Mouse (Mus musculus) embryo, embryonic 11 days (tissue): Measurements from ENCODE around the gene Tfip11.
A peak's percentile ranks its signal among the peaks of the same experiment; 100 is the strongest.

Source experiments
- DNase-seq: peaks from one replicate; pipeline ENCODE4 v3.0.0-alpha.2; 2015

The Tfip11 gene

DNA sequence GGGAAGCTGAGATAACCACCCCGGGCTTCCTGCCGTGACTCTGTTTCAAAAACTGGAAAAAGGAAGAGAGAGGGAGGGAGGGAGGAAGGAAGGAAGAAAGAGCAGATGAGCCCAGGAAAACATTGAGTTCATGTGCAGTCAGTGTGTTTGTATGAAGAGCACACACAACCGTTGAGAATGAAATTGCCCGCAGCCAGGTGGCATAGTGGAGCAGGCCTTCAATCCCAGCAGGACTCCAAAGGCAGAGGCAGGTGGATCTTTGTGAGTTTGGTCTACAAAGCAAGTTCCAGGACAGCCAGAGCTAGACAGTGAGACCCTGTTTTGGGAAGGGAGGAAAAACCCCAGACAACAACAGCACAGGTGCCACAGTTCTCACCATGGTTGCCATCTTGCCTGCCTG lies 41.2 kb downstream of the Tfip11 start:
- no peak for DNase-seq

DNA sequence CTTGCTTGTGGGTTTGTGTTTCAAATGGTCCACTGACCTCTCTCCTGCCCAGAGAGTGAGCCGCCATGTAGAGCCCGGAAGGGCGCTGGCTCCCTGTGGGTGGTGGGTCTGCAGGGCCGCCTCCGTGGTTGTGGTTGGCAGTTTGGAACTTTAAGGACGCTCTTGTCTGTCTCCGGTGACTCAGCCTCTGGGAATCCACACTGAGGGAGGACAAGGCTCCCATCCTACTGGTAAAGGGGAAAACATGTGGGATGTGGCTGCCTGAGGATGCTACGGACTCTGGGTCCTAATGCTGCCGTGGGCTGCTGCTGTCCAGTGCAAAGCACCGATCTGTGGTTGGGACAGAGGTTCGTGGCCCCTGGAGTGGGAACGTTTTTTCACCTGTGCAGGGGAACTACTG lies 41.8 kb downstream of the Tfip11 start:
- no peak for DNase-seq

DNA sequence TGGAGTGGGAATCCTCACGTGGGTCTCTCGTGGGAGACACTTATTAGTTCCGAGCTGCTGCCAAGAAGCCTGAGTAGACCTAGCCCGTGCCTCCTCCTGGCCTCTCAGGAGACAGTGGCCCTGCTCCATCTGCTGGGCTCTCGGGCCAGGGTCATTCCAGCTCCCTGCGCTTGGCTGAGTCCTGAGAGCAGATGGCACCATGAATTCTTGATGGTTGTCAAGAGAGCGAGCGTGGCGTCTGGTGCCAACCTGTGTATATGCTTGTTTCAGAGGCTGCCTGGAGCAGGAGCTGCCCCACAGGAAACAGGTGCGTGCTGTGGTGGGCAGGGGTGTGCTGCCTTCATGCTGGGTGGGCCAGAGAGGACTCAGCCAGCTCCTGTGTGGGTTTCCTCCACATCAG lies 42.5 kb downstream of the Tfip11 start:
- no peak for DNase-seq

DNA sequence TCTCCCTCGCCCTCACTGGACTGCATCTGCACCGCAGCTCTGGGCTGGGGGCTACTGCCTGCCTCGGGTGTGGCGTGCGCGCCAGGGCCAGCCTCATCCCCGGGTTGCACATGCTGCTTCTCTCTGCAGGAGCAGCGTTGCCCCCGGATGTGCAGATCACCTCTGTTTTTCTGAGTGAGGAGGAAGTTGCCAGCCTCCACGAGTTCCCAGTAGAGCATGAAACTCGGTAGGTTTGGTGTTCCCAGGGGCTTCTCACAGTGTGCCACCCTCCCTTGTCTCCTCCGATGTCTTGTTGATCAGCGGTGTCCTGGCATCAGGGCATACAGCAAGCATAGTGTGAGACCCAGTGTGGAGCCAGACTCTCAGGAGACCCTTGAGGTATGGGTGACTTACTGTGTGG lies 43.2 kb downstream of the Tfip11 start:
- no peak for DNase-seq

DNA sequence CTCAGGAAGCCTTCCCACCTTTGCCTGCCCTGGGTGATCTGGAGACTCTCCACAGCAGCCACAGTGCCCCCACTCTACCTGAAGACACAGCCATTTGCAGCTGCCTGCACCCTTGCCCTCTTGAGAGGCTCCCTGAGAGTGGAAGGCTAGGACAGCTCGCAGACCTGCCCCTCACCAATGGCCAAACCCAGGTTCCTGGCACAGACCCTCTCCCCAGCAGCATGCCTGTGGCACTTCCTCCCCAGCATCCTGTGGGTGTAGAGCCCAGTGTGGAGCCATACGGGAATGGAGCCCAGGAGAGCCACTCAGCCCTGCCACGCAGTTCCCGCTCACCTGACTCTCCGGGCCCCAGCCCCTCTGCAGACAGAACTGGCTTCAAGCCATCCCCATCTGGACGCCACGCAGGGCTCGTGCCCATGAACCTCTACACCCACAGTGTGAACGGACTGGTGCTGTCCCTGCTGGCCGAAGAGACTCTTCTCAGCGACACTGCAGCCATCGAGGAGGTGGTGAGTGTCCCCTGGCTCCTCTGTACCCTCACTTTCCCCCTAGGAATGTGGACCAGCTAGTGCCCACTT lies 44.2 kb downstream of the Tfip11 start:
- DNase-seq = no peak

DNA sequence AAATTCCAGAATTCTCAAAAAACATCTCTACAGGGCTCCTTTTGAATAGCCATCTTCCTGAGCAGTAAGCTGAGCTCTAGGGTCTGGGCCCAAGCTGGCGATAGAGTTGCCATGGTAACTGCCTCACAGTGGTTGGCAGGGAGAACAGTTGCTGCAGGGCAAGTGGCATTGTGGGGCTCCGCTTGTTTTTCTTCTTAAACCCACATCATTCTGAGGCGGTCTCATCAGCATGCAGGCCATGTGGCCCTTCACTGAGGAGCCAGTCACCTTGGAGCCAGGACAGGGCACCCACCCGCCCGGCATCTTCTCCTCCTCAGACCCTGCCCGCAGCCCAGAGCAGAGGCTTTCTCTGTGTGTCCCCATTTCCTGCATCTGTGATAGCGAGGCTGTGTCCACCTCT lies 45.8 kb downstream of the Tfip11 start:
- DNase-seq = peak; percentile 67

DNA sequence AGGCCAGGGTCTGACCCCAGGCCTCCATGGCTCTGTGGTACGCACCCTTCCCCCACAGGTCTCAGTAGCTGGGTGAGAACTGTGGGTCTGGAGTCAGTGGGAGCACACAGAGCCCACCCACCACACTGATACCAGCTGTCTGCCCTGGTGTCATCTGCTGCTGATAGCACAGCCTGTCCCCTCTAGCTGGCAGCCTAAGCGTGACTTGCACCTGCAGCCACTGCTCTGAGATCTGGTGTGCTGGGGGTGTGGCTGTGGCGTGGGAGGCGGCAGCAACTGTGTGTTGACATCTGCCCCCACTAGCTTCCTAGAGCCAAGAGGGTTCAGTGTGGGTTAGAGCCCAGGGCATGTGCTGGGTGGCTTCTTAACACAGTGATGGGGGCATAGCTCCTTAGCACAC lies 50.0 kb downstream of the Tfip11 start:
- no peak for DNase-seq

DNA sequence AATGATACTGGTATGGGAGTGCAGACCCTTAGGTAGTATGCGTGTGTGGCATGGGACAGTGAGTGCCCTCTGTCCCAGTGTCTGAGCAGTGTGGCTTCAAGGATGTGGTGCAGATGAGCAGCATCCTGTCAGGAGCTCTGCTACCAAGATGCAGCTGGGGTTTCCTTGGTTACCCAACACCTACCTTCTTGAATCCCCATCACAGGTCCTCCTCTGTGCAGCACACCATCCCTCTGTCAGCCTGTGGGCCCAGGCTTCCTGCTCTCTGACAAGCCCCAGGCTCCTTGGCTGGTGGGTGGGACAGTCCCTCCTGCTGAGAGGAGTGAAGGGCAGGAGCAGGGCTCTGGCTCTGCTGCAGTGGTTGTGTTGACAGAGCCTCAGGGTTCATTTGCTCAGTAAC lies 51.2 kb downstream of the Tfip11 start:
- DNase-seq = no peak

DNA sequence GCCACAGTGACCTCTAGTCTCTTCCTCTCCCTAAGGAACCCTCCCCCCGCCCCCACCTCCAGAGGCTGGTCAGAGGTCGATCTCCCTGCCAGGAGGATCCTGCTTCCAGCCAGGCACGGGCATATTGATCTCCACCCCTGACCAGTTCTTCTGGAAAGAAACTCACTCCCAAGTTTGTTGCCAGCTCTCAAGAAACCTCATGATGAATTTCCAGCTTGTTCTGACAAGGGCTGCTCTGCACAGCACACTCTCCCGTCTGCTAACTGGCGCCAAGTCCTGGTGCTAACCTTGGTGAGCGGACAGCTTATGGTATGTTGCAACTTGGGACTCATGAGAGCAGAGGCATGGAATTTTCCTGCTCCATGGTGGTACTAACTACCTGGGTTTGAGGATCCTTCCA lies 52.6 kb downstream of the Tfip11 start:
- DNase-seq = no peak

DNA sequence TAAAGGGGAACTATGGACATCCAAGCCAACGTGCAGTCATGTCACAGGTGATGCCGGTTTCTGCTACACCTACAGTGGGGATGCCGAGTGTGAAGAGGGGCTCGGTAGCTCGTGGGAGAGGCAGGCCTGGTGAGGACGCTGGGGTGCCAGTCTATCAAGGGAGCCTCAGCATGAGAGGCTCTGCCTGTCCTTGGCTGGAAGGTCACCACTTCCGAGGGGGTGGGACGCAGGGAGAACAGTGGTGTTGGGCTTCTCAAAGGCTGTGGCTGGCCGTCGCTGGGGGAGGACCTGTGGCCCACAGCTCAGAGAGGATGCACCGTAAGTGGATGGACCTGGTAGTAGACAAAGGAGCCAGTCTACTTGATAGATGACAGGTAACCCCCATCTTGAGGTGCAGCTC lies 55.0 kb downstream of the Tfip11 start:
- no peak for DNase-seq

DNA sequence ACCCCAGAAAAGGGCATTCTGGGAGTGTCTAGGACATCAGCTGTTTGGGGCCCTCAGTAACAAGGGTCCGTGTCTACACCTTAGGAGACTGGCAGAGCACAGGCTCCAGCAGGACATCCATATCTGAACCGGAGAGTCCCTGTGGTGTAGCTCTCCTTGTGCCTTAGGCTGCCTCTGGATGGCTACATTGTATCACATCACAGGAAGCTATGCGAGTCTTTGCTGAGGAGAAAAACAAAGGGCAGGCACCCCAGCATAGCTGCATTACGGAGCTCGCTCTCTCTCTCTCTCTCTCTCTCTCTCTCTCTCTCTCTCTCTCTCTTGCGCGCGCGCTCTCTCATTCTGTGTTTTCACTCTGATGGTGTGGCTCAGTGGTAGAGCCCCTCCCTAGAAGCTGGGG lies 55.9 kb downstream of the Tfip11 start:
- DNase-seq = no peak

DNA sequence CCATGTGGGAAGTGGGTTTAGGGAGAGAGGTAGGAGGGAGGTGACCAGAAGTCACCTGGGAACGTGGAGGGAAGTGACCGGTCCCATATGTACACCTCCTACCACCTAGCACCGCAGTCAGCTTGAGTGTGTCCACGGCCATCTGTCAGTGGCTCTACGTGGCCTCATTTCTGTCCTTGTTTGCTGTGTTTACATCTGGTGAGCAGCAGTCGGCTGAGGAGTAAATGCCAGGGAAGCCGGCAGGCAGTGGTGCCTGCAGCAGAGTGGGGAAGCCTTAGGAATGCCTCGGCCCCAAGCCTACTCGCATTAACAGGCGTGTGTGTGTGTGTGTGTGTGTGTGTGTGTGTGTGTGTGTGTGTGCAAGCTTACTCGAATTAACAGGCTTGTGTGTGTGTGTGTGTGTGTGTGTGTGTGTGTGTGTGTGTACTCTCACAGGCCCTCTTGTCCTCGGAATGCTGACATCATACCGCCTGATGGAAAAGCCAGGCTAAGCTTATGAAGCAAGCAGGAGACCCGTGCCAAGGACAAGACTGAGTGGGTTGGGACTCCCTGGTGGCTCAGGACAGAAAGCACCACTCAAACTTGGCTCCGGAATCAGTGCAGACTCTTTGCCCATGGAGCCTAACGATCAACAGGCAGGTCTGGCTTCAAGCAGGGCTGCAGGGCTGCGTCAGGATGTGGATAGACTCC lies 56.6 kb downstream of the Tfip11 start:
- no peak for DNase-seq

DNA sequence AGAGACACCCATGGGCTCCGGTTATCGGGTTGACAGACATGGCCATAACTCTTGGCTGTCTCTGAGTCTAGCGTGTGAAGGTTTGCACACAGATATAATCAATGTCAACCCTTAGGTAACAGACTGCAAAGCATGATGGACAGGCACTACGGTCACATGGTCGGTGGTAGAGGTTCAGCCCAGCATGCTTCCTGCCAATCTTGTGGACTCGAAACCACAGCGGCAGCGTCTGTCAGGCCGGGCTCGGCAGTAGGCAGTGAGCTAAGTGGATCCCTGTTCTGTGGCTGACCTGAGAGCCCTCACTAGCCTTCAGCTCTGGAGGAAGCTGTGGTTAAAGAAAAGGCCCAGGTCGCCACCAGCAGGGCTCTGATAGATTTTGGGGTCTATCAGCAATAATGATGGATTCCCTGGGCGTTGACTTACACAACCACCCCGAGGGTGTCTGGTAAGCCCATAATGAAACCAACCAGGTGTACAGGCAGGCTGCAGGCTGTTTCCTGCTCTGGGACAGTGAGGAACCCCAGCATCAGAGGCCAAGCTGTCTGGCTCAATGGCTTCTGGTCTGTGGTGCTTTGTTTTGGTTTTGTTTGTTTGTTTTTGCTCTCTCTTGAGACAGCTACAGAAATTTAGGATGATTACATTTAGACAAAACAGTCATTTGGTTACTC lies 58.8 kb downstream of the Tfip11 start:
- no peak for DNase-seq

DNA sequence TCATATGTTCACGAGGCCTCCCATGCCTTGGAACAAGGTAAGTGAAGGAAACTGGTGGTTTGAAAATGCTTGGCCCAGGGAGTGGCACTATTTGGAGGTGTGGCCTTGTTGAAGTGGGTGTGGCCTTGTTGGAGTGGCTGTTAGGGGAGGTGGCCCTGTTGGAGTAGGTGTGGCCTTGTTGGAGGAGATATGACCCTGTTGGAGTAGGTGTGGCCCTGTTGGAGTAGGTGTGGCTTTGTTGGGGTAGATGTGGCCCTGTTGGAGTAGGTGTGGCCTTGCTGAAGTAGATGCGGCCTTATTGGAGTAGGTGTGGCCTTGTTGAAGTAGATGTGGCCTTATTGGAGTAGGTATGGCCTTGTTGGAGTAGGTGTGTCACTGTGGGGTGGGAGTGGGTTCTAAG lies 59.8 kb downstream of the Tfip11 start:
- DNase-seq = no peak
